Mouse (Mus musculus) liver, embryonic 14.5 days (tissue): ENCODE measurements at regions not wholly inside any gene's neighbourhood (a gene's known extent, or its start where the extent isn't known, plus 50 kb on each side); places are given as distances from the start of the nearest gene placed in this dataset.

Experiments
- CTCF ChIP-seq: IDR thresholded peaks from 2 replicates; pipeline ENCODE4 v1.5.1; 2016; ENCODE audit warnings: antibody characterized with exemption, low read depth, control low read depth
- EP300 ChIP-seq: IDR thresholded peaks from 2 replicates; pipeline ENCODE4 v1.6.1; 2016; ENCODE audit warnings: antibody characterized with exemption, low read depth

GRCm38 (mm10) chr15:5847413-5848100 lies 452.0 kb upstream of the Dab2 start:
- no peak for TF ChIP-seq CTCF
- no peak for TF ChIP-seq EP300
